Mouse (Mus musculus) erythroid progenitor cell, adult 5-6 weeks (primary cell): ENCODE results near the gene Gjd3. TPM values are rescaled to one million over a fixed set of nuclear protein-coding genes. Genes with fewer than 3 reads are reported as not detected.
"Not testable (repeated sequence)": the region's sequence is repeated elsewhere in the genome, so short reads cannot be mapped to it uniquely, and the experiment has no call there.

Experiments
- ATAC-seq: replicated peaks from 2 replicates; pipeline ENCODE4 v1.8.0; 2016; ENCODE audit warnings: moderate number of reproducible peaks, mild to moderate bottlenecking, moderate TSS enrichment, inconsistent platforms; ENCODE audit not compliant: poor library complexity, low FRiP score, severe bottlenecking
- total RNA-seq, 2 experiments: library from RNA; stranded (forward) in 1 of 2; stranded (reverse) in 1 of 2; fragments of 150-400 nt in 1 of 2; fragments of 186-747, 209-891 nt in 1 of 2; gene quantifications; 2 replicates each; pipeline versions ENCODE4 v1.2.3 to v1.2.4; 2015 to 2017; ENCODE audit warnings: low replicate concordance in 2 of 2

Gene Gjd3
- not detected in 2 replicates for total RNA-seq (2015; ENCODE audit: low replicate concordance)
- total RNA-seq (2017; ENCODE audit: low replicate concordance), result not detected in 2 replicates

- ATAC-seq, result no peak; the same call in 1 of the 2 replicates
Measured at GRCm38 (mm10) chr11:98982773-98983133, at the start of gene Gjd3. TSS of gene Gjd3 (minus strand) at chr11:98983016.

- no peak for ATAC-seq
Measured at GRCm38 (mm10) chr11:99026899-99027440, 44.2 kb upstream of the Gjd3 start.

GRCm38 (mm10) chr11:99025878-99026277 lies 43.1 kb upstream of the Gjd3 start:
- ATAC-seq, result no peak

- 0 out of 2 replicates have a peak, but pooled peaks have one; percentile 7 for ATAC-seq
Measured at GRCm38 (mm10) chr11:99024468-99025134, 41.8 kb upstream of the Gjd3 start.

GRCm38 (mm10) chr11:99023500-99024467 lies 41.0 kb upstream of the Gjd3 start, which contains the start of gene Top2a:
TSS of gene Top2a (minus strand) at chr11:99024189.
- ATAC-seq, result peak; percentile 96

- ATAC-seq, result no peak
Measured at GRCm38 (mm10) chr11:99023094-99023493, 40.3 kb upstream of the Gjd3 start.

GRCm38 (mm10) chr11:99022384-99022933 lies 39.6 kb upstream of the Gjd3 start:
- no peak for ATAC-seq

GRCm38 (mm10) chr11:99019844-99020243 lies 37.0 kb upstream of the Gjd3 start:
- ATAC-seq, result no peak

GRCm38 (mm10) chr11:99013856-99014255 lies 31.0 kb upstream of the Gjd3 start:
- no peak for ATAC-seq

- no peak for ATAC-seq
Measured at GRCm38 (mm10) chr11:99010706-99011105, 27.9 kb upstream of the Gjd3 start.

GRCm38 (mm10) chr11:99010124-99010523 lies 27.3 kb upstream of the Gjd3 start:
- no peak for ATAC-seq

- ATAC-seq, result no peak
Measured at GRCm38 (mm10) chr11:99006788-99007187, 24.0 kb upstream of the Gjd3 start.

- no peak for ATAC-seq
Measured at GRCm38 (mm10) chr11:98999243-98999642, 16.4 kb upstream of the Gjd3 start.

- ATAC-seq, result no peak
Measured at GRCm38 (mm10) chr11:98998776-98999175, 16.0 kb upstream of the Gjd3 start.

- ATAC-seq, result no peak
Measured at GRCm38 (mm10) chr11:98997659-98998058, 14.8 kb upstream of the Gjd3 start.

GRCm38 (mm10) chr11:98995987-98996386 lies 13.2 kb upstream of the Gjd3 start:
- ATAC-seq, result 0 out of 2 replicates have a peak, but pooled peaks have one; percentile 18

- no peak for ATAC-seq
Measured at GRCm38 (mm10) chr11:98990866-98991265, 8.1 kb upstream of the Gjd3 start.

GRCm38 (mm10) chr11:98988260-98988659 lies 5.4 kb upstream of the Gjd3 start:
- not testable (repeated sequence) for ATAC-seq

GRCm38 (mm10) chr11:98985542-98985941 lies 2.7 kb upstream of the Gjd3 start:
- no peak for ATAC-seq

- no peak for ATAC-seq
Measured at GRCm38 (mm10) chr11:98983551-98983950, 735 bp upstream of the Gjd3 start.
